Mouse (Mus musculus): ENCODE results near the gene Zfp143. TPM values are rescaled to one million over a fixed set of nuclear protein-coding genes. Genes with fewer than 3 reads are reported as not detected.
A peak's percentile ranks its signal among the peaks of the same experiment; 100 is the strongest.
"Not testable (repeated sequence)": the region's sequence is repeated elsewhere in the genome, so short reads cannot be mapped to it uniquely, and the experiment has no call there.

The Zfp143 gene
- 10 to 100 TPM in 1 of 2 experiments, 1 to 10 TPM in 1; 9.7 to 10.9 TPM for total RNA-seq (2021)
- long read RNA-seq, experiment 1, transcript Zfp143-205 (16 exons, 2,631 nt): minor isoform, 5 of 13 reads
- long read RNA-seq, experiment 1, transcript Zfp143-201 (16 exons, 3,003 nt): major isoform, 8 of 13 reads
- long read RNA-seq, experiment 1, partial matches to known transcripts: 0 of 13 reads
- long read RNA-seq, experiment 1, other reads (novel, unspliced or antisense): 0 of 13 reads
- long read RNA-seq, experiment 2, transcript Zfp143-201 (16 exons, 3,003 nt): major isoform, 7 of 14 reads
- long read RNA-seq, experiment 2, transcript Zfp143-205 (16 exons, 2,631 nt): minor isoform, 6 of 14 reads
- long read RNA-seq, experiment 2, partial matches to known transcripts: 0 of 14 reads
- long read RNA-seq, experiment 2, other reads (novel, unspliced or antisense): 1 of 14 reads

DNA sequence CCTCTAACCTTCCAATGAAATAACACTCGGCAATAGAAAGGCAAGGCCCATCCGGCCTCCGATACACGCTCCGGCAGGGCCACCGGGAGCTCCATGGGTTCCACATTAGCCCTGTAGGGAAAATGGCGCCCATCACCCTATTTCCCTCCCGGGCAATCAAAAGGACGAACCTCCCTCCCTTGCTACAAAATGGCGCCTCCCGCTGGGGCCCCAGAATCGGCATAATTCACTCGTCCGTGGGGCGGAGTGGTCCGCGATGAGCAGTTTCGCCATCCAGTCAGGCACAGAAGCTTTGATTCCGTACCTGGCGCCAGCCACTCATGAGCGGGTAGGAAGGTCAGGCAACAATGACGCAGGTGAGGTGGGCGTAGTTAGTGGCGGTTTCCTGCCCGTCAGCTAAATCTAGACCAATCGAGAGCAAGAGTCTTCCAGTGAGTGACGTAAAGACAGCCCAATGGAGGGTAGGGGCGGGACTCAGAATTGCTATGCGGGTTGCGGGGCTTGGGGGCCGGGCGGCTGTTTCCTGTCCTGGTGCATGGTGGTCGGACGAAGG, at the start of gene Zfp143:
Zfp143 (plus strand) TSS at position 19 of the 553 bp plus-strand sequence.
- intact Hi-C loops (cut with DNase I): loop anchor here (2.0 to 10.0 kb wide), 3 partner anchors 61 to 356 kb away; partner anchors contain the start of genes Akip1, St5, Tmem41b and Wee1
- peak; percentile 99 to 100 for DNase-seq

GRCm38 (mm10) chr7:110011417-110011816, 49.6 kb upstream of the Zfp143 start:
- intact Hi-C loops (cut with DNase I): no loop called here
- no peak for DNase-seq

GRCm38 (mm10) chr7:110014272-110014671, 46.7 kb upstream of the Zfp143 start:
- intact Hi-C loops (cut with DNase I): no loop called here
- no peak for DNase-seq

DNA sequence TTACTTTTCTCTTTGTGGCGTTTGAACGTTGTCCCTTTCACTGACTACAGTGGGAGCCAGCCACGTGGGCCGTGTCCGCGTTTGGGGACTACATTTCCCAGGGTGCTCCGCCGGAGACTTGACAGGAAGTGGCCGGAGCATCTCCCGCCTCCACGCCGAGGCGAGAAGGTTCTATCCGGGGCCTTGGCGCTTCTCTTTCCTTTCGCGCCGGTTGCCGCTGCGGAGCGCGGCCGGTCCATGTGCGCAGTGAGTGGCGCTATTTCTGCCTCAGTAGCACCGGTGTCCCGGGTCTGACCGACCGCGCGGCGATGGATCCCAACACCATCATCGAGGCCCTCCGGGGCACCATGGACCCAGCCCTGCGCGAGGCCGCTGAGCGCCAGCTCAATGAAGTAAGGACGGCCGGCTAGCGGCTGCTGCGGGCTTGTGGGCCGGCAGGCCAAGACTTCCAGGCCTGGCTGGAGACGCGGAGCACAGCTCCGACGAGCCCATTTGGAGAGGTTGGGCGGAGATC, 42.8 kb upstream of the Zfp143 start, which contains the start of gene Ipo7:
Ipo7 (plus strand) TSS at position 158 of the 514 bp plus-strand sequence.
- peak; percentile 90 to 94 for DNase-seq
- intact Hi-C loops (cut with DNase I): loop anchor here (2.0 kb wide), 2 partner anchors 31 to 41 kb away; partner anchors contain the start of gene Tmem41b

GRCm38 (mm10) chr7:110018631-110019482, 42.2 kb upstream of the Zfp143 start:
- intact Hi-C loops (cut with DNase I): loop anchor here (2.0 kb wide), 2 partner anchors 32 to 40 kb away; partner anchors contain the start of gene Tmem41b
- DNase-seq: peak; percentile 76 to 84

DNA sequence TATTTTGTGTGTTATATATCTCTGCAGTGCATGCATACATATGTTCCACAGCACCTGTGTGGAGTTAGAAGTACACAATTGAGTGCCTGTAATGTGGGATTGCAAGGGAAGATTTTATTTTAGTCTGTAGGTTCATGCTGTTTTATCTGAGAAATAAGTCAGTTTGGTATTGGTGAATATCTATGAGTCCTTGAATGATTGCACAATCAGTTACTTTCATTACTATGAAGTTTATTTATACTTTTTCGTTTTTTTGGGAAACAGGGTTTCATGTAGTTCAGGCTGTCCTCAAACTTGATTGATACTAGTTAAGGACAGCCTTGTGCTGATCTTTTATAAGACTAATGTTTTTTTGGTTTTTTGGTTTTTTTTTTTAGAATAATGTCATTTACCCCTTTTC, 37.5 kb upstream of the Zfp143 start:
- DNase-seq: no peak
- intact Hi-C loops (cut with DNase I): no loop called here

GRCm38 (mm10) chr7:110026594-110026993, 34.4 kb upstream of the Zfp143 start:
- intact Hi-C loops (cut with DNase I): no loop called here
- no peak for DNase-seq

DNA sequence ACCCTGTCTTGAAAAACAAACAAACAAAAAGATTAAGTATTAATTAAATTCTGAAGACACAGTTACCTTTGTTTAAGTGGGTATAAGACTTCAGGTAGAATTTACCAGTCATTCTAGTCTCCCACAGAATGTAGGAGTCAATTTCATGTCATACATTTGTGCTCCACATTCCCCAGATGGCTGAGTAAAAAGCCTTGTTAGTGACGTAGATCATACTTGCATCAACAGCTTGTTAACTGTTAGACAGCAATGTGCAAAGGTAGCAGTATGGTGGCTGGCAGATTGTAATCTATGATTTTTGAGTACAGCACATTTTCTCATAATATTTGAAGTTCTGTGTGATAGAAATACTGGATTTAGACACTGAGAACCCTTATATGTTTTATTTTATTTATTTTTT, 32.2 kb upstream of the Zfp143 start:
- DNase-seq: no peak
- intact Hi-C loops (cut with DNase I): no loop called here

GRCm38 (mm10) chr7:110030342-110030741, 30.7 kb upstream of the Zfp143 start:
- no peak for DNase-seq
- intact Hi-C loops (cut with DNase I): no loop called here

GRCm38 (mm10) chr7:110057723-110058122, 3.3 kb upstream of the Zfp143 start:
- intact Hi-C loops (cut with DNase I): loop anchor here (2.0 kb wide), 1 partner anchor 39 kb away; the partner anchor contains the start of gene Ipo7

GRCm38 (mm10) chr7:110059092-110059785, 1.8 kb upstream of the Zfp143 start:
- intact Hi-C loops (cut with DNase I): loop anchor here (2.0 kb wide), 1 partner anchor 40 kb away; the partner anchor contains the start of gene Ipo7
- DNase-seq: no peak

More at GRCm38 (mm10) chr7:110057723-110058122, 3.3 kb upstream of the Zfp143 start:
- DNase-seq: not testable (repeated sequence)

DNA sequence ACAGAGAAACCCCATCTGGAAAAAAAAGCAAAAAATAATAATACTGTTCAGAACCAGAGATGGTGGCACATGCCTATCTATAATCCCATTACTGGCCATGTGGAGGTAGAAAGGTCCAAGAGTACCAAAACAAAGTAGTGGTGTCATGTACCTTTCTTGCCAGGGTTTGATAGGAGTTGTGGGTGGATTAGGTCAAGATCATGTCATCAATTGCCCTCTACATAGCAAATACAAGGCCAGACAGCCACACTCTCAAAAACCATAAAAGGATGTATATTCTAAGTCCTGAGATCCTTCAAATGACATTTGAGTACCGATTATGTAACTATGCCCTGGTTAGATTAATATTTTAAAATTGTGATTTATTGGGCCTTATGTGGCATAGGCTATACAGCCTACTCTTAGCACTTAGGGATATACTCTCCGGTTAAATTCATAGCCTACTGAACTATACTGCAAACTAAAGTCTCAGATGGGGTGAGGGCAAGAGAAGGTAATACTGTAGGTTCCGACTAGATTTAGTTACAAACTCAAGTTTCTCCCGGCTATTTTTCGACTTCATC, 830 bp upstream of the Zfp143 start:
- no peak for DNase-seq
- intact Hi-C loops (cut with DNase I): loop anchor here (2.0 to 10.0 kb wide), 3 partner anchors 62 to 355 kb away; partner anchors contain the start of genes Akip1, St5, Tmem41b and Wee1

- intact Hi-C loops (cut with DNase I): loop anchor here (2.0 to 10.0 kb wide), 3 partner anchors 62 to 356 kb away; partner anchors contain the start of genes Akip1, St5, Tmem41b and Wee1
- DNase-seq: peak in 1 of 2 experiments; percentile 16
Observed at GRCm38 (mm10) chr7:110060669-110061198, 283 bp upstream of the Zfp143 start.

- intact Hi-C loops (cut with DNase I): loop anchor here (2.0 to 10.0 kb wide), 3 partner anchors 60 to 357 kb away; partner anchors contain the start of genes Akip1, St5, Tmem41b and Wee1
- DNase-seq: peak; percentile 91
Observed at GRCm38 (mm10) chr7:110061752-110062273, 796 bp downstream of the Zfp143 start.

GRCm38 (mm10) chr7:110063731-110064130, 2.7 kb downstream of the Zfp143 start:
- DNase-seq: no peak
- intact Hi-C loops (cut with DNase I): loop anchor here (5.0 to 10.0 kb wide), 2 partner anchors 59 to 359 kb away; partner anchors contain the start of genes Akip1, St5 and Wee1

DNA sequence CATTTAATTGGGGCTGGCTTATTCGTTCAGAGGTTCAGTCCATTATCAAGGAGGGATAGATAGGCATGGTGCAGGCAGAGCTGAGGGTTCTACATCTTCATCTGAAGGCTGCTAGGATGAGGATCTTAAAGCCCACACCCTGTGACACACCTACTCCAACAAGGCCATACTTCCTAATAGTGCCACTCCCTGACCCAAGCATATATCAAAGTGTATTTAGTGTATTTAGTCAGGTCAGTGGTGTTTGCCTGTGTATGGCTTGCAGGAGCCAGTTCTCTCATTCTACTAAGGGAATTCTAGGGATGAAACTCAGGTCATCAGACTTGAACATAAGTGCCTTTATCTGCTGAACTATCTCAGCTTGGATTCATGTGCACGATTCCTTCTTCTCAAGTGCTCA, 8.1 kb downstream of the Zfp143 start:
- DNase-seq: no peak
- intact Hi-C loops (cut with DNase I): loop anchor here (10.0 kb wide), 1 partner anchor 364 kb away; the partner anchor contains the start of genes Akip1 and St5

DNA sequence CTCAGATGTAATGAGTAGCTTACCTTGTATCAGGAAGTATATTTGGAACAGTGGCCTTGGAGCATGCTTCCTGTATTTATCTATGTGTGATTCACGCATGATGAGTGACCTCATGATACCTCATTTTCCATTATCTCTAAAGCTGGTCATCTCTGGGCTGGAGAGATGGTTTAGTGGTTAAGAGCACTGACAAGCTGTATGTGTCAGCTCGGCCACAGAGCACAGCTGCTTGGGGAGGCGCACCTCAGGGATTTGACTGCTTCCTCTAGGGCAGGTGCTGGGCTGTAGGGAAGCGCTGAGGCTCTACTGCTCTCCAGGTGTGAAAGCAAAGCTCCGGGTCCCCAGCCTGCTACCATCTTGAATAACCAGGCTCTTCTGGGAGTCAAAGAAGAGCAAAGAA, 17.2 kb downstream of the Zfp143 start:
- intact Hi-C loops (cut with DNase I): no loop called here

More for the DNA sequence above, 17.2 kb downstream of the Zfp143 start:
- DNase-seq: no peak
